Mouse (Mus musculus) B cell, adult 62 days (primary cell): Measurements from ENCODE around the gene Olfr1032. TPM values are rescaled to one million over a fixed set of nuclear protein-coding genes. Genes with fewer than 3 reads are reported as not detected.

ENCODE experiments used
- total RNA-seq: library from RNA; stranded (reverse); gene quantifications from 4 replicates; pipeline ENCODE4 v1.2.4, GENCODE M21; 2023

The Olfr1032 gene
- total RNA-seq = not detected in 4 replicates

DNA sequence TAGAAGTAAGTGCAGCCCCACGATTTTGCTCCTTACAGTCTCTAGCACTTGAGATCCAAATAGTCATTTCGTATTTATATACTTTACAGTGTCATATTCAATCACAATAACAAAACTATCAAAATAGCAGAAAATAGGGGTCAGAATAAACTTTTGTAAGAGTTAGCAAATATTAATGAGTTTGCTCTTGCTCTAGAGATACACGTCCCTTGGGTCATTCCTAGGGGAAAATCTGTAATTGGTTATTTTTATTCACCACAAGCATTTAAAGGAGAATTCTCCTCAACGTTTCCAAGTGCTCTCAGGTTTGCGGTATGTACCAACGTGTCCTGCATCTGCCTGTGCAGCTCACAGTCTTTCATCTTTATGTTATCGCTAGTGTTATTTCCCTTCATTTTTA is at the start of gene Olfr1032:
TSS of gene Olfr1032 (plus strand) at position 301 of the 400 bp plus-strand sequence.

GRCm38 (mm10) chr2:85973595-85973994 is 31.7 kb upstream of the Olfr1032 start, which contains the start of gene Olfr1029:
Gene Olfr1029 (plus strand): TSS chr2:85973895.

DNA sequence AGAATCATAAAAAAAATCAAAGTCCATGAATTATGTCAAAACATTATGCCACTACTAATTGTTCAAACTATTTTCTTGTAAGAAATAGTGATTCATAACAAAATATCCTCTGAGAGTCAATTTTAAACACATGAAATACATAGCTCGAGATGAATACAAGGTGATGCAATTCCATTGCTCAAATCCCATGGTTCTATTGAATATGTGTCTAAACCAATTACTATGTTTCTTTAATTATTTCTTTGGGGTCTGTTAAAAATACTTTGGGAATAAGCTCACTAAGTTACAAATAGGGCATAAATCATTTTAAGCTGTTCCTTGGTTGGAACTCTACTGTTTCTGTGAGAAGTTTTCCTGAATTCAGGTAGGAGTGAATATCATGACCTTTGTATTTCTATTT is 26.4 kb upstream of the Olfr1032 start, which contains the start of gene Olfr1030:
TSS of gene Olfr1030 (plus strand) at position 301 of the 400 bp plus-strand sequence.

DNA sequence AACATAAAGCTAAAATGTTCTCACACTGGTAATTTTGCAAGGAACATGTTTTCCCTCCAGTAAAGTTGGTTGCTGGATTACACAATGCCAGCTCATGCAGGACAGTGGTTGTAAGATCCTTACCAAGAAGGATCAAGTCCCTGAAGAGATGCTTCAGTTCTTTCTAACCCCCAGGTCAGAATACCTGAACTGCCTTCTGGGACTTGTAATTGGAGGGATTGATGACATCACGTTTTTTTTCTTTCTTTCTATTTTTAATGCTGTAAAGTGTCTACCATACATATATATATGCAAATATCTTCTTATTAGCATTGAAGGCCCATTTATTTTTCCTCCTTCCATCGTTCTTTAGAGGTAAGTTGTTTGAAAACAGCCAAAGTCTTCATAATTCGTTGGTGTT is 15.3 kb upstream of the Olfr1032 start, which contains the start of gene Olfr1031:
TSS of gene Olfr1031 (plus strand) at position 301 of the 400 bp plus-strand sequence.

DNA sequence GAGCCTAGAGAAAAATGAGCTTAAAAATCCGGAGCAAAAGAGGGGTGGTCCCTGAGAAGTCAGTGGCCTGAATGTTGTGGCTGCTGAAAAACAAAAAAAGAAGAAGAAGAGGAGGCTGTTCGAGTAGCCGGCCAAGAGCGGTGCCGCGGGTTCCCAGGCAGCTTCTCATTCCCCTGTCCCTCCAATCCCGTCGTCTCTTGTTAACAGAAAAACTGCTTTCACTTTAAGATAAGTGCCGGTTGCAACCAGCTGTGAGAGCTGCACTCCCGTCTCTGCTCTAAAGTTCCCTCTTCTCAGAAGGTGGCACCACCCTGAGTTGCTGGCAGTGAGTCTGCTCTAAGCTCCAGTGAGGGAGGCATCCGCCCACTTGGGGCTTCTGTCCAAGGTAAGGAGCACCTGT is 15.1 kb downstream of the Olfr1032 start, which contains the start of gene Olfr1033:
TSS of gene Olfr1033 (plus strand) at position 228 of the 400 bp plus-strand sequence.

GRCm38 (mm10) chr2:86045561-86045960 is 40.2 kb downstream of the Olfr1032 start, which contains the start of gene Olfr1034:
Gene Olfr1034 (plus strand): TSS chr2:86045861.

Other genes with a start within 250 kb of the Olfr1032 start
- not detected in 4 replicates for gene Olfr1012, start 242.8 kb upstream of the Olfr1032 start, total RNA-seq
- not detected in 4 replicates for gene Olfr1013, start 238.4 kb upstream of the Olfr1032 start, total RNA-seq
- not detected in 4 replicates for gene Olfr1014, start 232.8 kb upstream of the Olfr1032 start, total RNA-seq
- not detected in 4 replicates for gene Olfr1015, start 223.5 kb upstream of the Olfr1032 start, total RNA-seq
- gene Olfr1016, start 203.0 kb upstream of the Olfr1032 start, total RNA-seq = not detected in 4 replicates
- gene Olfr1018, start 187.1 kb upstream of the Olfr1032 start, total RNA-seq = not detected in 4 replicates
- not detected in 4 replicates for gene Olfr1019, start 160.1 kb upstream of the Olfr1032 start, total RNA-seq
- gene Olfr1020, start 158.5 kb upstream of the Olfr1032 start, total RNA-seq = not detected in 4 replicates
- not detected in 4 replicates for gene Olfr1022, start 136.9 kb upstream of the Olfr1032 start, total RNA-seq
- gene Olfr1023, start 119.9 kb upstream of the Olfr1032 start, total RNA-seq = not detected in 4 replicates
- not detected in 4 replicates for gene Olfr1024, start 100.5 kb upstream of the Olfr1032 start, total RNA-seq
- not detected in 4 replicates for gene Olfr1025-ps1, start 90.3 kb upstream of the Olfr1032 start, total RNA-seq
- not detected in 4 replicates for gene Olfr1026, start 84.0 kb upstream of the Olfr1032 start, total RNA-seq
- 0.15 TPM in 1 of 4 replicates, not detected in the others for gene Olfr1028, start 55.1 kb upstream of the Olfr1032 start, total RNA-seq
- gene Olfr1029, start 31.6 kb upstream of the Olfr1032 start, total RNA-seq = not detected in 4 replicates
- not detected in 4 replicates for gene Olfr1030, start 26.3 kb upstream of the Olfr1032 start, total RNA-seq
- gene Olfr1031, start 15.2 kb upstream of the Olfr1032 start, total RNA-seq = not detected in 4 replicates
- not detected in 4 replicates for gene Olfr1033, start 15.1 kb downstream of the Olfr1032 start, total RNA-seq
- gene Olfr1034, start 40.3 kb downstream of the Olfr1032 start, total RNA-seq = not detected in 4 replicates
- not detected in 4 replicates for gene Olfr1036, start 68.5 kb downstream of the Olfr1032 start, total RNA-seq
- gene Olfr1037, start 81.8 kb downstream of the Olfr1032 start, total RNA-seq = not detected in 4 replicates
- not detected in 4 replicates for gene Olfr1039, start 130.4 kb downstream of the Olfr1032 start, total RNA-seq
- gene Olfr1040, start 141.2 kb downstream of the Olfr1032 start, total RNA-seq = not detected in 4 replicates
- gene Olfr1042, start 156.3 kb downstream of the Olfr1032 start, total RNA-seq = not detected in 4 replicates
- gene Olfr1043, start 162.0 kb downstream of the Olfr1032 start, total RNA-seq = not detected in 4 replicates
- not detected in 4 replicates for gene Olfr1044, start 172.3 kb downstream of the Olfr1032 start, total RNA-seq
- gene Olfr52, start 180.1 kb downstream of the Olfr1032 start, total RNA-seq = not detected in 4 replicates
- not detected in 4 replicates for gene Olfr1045, start 197.5 kb downstream of the Olfr1032 start, total RNA-seq
- not detected in 4 replicates for gene Olfr1046, start 213.8 kb downstream of the Olfr1032 start, total RNA-seq
- gene Olfr1047, start 225.9 kb downstream of the Olfr1032 start, total RNA-seq = not detected in 4 replicates
- gene Olfr1048, start 234.7 kb downstream of the Olfr1032 start, total RNA-seq = not detected in 4 replicates